Mouse (Mus musculus): ENCODE measurements at regions not wholly inside any gene's neighbourhood (a gene's known extent, or its start where the extent isn't known, plus 50 kb on each side); places are given as distances from the start of the nearest gene placed in this dataset.
A peak's percentile ranks its signal among the peaks of the same experiment; 100 is the strongest.

- no peak for DNase-seq
Observed at GRCm38 (mm10) chr11:20463173-20463681, 79.8 kb upstream of the Sertad2 start.

- no peak for DNase-seq
Observed at GRCm38 (mm10) chr11:20464564-20464963, 78.5 kb upstream of the Sertad2 start.

GRCm38 (mm10) chr11:20466591-20466990 is 76.5 kb upstream of the Sertad2 start:
- no peak for DNase-seq

- DNase-seq: no peak
Observed at GRCm38 (mm10) chr11:20468319-20469018, 74.6 kb upstream of the Sertad2 start.

DNA sequence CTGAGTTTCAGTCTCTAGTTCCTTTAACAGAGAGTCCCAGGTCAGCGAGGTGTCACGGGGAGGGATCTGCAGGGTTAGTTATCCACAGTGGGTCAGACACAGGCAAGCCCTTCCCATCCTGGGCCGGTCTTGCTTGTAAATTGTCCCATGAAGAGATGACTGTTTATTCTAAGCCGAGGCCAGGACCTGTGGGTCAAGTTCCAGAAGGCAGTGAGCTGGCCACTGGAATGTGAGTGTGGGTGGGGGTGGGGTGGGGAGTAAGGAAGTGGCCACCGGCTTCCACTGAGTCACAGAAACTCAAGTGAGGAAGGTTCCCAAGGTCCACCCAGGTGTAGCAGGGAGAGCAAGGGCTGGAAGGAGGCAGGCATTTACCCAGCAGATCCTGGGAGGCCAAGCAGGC is 73.7 kb upstream of the Sertad2 start:
- no peak for DNase-seq

GRCm38 (mm10) chr11:20470396-20470795 is 72.7 kb upstream of the Sertad2 start:
- no peak for DNase-seq

- no peak for DNase-seq
Observed at GRCm38 (mm10) chr11:20472336-20472735, 70.7 kb upstream of the Sertad2 start.

DNA sequence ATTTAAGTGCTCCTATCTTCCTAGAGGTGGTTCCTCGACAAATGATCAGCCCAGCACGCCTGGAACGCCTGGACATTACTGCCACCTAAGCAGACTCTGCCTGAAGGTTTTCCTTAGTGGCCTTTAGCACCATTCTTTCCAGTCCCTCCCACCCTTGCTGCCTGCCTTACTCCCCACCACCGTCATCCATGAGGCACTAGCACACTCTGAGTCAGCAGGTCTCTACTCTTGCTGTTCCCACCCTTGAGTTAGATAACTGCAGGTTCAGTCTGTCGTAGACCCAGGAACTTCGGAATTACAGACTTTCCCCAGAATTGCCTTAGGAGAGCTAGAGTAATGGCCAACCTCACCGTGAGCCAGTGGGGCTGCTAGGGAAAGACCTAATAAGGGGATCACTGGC is 67.4 kb upstream of the Sertad2 start:
- no peak for DNase-seq

DNA sequence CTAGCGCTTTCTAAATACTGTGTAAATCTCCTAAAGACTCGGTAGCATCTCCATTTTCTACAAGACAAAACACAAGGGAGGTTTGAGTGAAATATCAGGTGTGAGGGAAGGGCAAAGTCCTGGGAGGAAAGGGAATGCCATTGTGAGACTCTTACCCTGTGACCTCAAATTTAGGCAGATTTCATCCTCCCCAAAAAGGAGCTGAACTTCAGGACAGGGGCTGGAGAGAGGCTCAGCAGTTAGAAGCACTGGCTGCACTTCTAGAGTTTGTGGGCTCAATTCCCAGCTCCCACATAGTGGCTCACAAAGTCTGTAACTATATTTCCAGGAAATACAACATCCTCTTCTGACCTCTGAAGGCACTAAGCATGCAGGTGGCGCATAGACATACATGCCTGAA is 66.6 kb upstream of the Sertad2 start:
- no peak for DNase-seq

DNA sequence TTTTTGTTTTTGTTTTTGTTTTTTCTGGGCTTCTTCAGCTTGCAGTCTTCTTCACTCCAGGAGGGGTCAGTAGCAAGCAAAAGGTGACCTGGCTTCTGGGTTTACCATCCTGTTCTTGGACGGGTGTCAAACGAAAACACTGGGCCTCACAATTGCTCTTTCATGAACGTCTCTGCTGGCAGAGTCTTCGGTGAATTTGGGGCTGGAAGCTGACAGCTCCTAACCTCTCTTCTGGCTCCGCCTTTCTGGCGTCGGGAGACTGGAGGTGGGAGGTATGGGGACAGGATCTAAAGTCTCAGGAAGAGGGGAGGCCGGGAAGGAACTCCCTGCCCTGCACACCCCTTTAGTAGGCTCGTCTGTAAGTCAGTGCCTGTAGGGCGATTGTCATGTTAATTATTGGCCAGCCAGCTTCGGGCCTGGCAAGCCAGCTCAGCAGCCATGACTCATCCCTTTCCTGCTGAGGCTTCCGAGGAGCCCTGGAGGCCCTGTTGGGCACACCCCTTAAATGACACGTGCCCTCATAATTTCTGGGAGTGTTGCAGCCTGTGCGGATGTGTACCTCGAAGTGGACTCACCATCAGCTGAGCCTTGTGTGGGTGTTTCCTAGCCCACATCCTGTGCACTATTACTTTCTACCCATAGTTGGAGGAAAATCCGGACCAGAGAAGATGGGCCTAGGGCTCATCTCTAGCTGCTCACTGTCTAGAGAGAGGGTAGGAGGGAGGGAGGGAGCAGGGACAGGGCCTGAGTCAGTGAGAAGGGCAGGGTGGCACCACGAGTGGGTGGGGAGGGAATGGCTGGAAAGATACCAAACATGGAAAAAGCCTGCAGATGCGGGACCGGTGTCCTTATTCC is 65.6 kb upstream of the Sertad2 start:
- DNase-seq: peak; percentile 49

GRCm38 (mm10) chr11:20480632-20481031 is 62.4 kb upstream of the Sertad2 start:
- DNase-seq: no peak

GRCm38 (mm10) chr11:20485371-20485770 is 57.7 kb upstream of the Sertad2 start:
- DNase-seq: no peak

Data from lung, postnatal 14 days (tissue).